Mouse (Mus musculus) myocyte (in vitro differentiated cells): Measurements from ENCODE around the gene Bco2. TPM values are rescaled to one million over a fixed set of nuclear protein-coding genes. Genes with fewer than 3 reads are reported as not detected.
A peak's percentile ranks its signal among the peaks of the same experiment; 100 is the strongest.

Experiments
- H3K27me3 ChIP-seq: one replicate; pipeline ENCODE4 v1.6.1; 2011; ENCODE audit not compliant: control insufficient read depth, insufficient read depth, insufficient read length
- H3K36me3 ChIP-seq: one replicate; pipeline ENCODE4 v1.6.1; 2011; ENCODE audit not compliant: control insufficient read depth, insufficient read depth
- H3K4me2 ChIP-seq: one replicate; pipeline ENCODE4 v1.6.1; 2011; ENCODE audit warnings: low read depth, control low read depth
- H3K4me3 ChIP-seq: one replicate; pipeline ENCODE4 v1.5.1; 2011; ENCODE audit warnings: mild to moderate bottlenecking, control low read depth, moderate library complexity
- H3K79me2 ChIP-seq: one replicate; pipeline ENCODE4 v1.6.1; 2011; ENCODE audit not compliant: control insufficient read depth, insufficient read depth
- H3ac ChIP-seq: one replicate; pipeline ENCODE4 v1.6.1; 2011; ENCODE audit not compliant: control insufficient read depth, insufficient read length
- CEBPB ChIP-seq: IDR thresholded peaks from 2 replicates; pipeline ENCODE4 v1.6.1; 2011; ENCODE audit warnings: mild to moderate bottlenecking, moderate library complexity; ENCODE audit not compliant: poor library complexity, insufficient read depth, severe bottlenecking
- E2F4 ChIP-seq: IDR thresholded peaks from one replicate; pipeline ENCODE4 v1.6.1; 2011; ENCODE audit warnings: mild to moderate bottlenecking, control low read depth, moderate library complexity; ENCODE audit not compliant: insufficient read depth
- MAX ChIP-seq: IDR thresholded peaks from one replicate; pipeline ENCODE4 v1.6.1; 2011; ENCODE audit warnings: low read depth, mild to moderate bottlenecking, control low read depth
- MYOD1 ChIP-seq, 3 experiments: IDR thresholded peaks; one replicate each; pipeline ENCODE4 v1.6.1; 2011; ENCODE audit warnings: control low read depth in 2 of 3, low read depth in 2 of 3, mild to moderate bottlenecking in 2 of 3, moderate library complexity in 1 of 3; ENCODE audit not compliant: insufficient read length in 2 of 3, control insufficient read depth in 1 of 3
- MYOG ChIP-seq, 3 experiments: IDR thresholded peaks; one replicate each; pipeline ENCODE4 v1.6.1; 2011; ENCODE audit warnings: control low read depth in 2 of 3, low read depth in 2 of 3, mild to moderate bottlenecking in 2 of 3; ENCODE audit not compliant: insufficient read length in 2 of 3, control insufficient read depth in 1 of 3, insufficient read depth in 1 of 3
- POLR2A ChIP-seq: IDR thresholded peaks from one replicate; pipeline ENCODE4 v1.6.1; 2011; ENCODE audit warnings: low read depth, mild to moderate bottlenecking, control low read depth, moderate library complexity; ENCODE audit not compliant: insufficient read length
- POLR2AphosphoS2 ChIP-seq: IDR thresholded peaks from one replicate; pipeline ENCODE4 v1.6.1; 2011; ENCODE audit warnings: low read depth, control low read depth; ENCODE audit not compliant: insufficient read length
- REST ChIP-seq: IDR thresholded peaks from one replicate; pipeline ENCODE4 v1.6.1; 2011; ENCODE audit warnings: mild to moderate bottlenecking, control low read depth, moderate library complexity; ENCODE audit not compliant: insufficient read depth, insufficient read length
- SRF ChIP-seq: IDR thresholded peaks from one replicate; pipeline ENCODE4 v1.6.1; 2011; ENCODE audit warnings: low read depth; ENCODE audit not compliant: control insufficient read depth, insufficient read length
- TCF12 ChIP-seq: IDR thresholded peaks from one replicate; pipeline ENCODE4 v1.6.1; 2011; ENCODE audit warnings: mild to moderate bottlenecking, control low read depth; ENCODE audit not compliant: poor library complexity, insufficient read depth, severe bottlenecking
- TCF3 ChIP-seq: IDR thresholded peaks from one replicate; pipeline ENCODE4 v1.6.1; 2011; ENCODE audit warnings: low read depth, control low read depth; ENCODE audit not compliant: insufficient read length
- USF1 ChIP-seq: IDR thresholded peaks from one replicate; pipeline ENCODE4 v1.6.1; 2011; ENCODE audit warnings: low read depth, mild to moderate bottlenecking, control low read depth, moderate library complexity
- polyA plus RNA-seq: library from polyadenylated mRNA; unstranded; fragments of >200 nt; fragmentation: generic; extraction: Trizol; gene quantifications from one replicate; pipeline ENCODE4 v1.2.1, GENCODE M21; 2012; ENCODE audit warnings: missing spikeins

The Bco2 gene
- polyA plus RNA-seq, 1 experiment = 0.02 TPM

- peaks cover 10% of the 10 kb centered on the region for H3K79me2 ChIP-seq
- H3K27me3 ChIP-seq = no peaks in the 10 kb centered on the region
- H3K4me2 ChIP-seq = no peak overlapping the region
- peaks cover 10% of the 10 kb centered on the region for H3K36me3 ChIP-seq
- H3ac ChIP-seq = no peak overlapping the region
- H3K4me3 ChIP-seq = no peak overlapping the region
- TF ChIP-seq POLR2A = no peak
- TF ChIP-seq TCF3 = no peak
- no peak for TF ChIP-seq MYOD1 (IDR thresholded peaks at IDR 0.05; ENCODE audit: control insufficient read depth in 1 of 3, insufficient read length in 2 of 3, low read depth in 2 of 3)
- no peak for TF ChIP-seq USF1
- TF ChIP-seq REST = no peak
- TF ChIP-seq CEBPB = no peak
- no peak for TF ChIP-seq POLR2AphosphoS2
- no peak for TF ChIP-seq MAX
- TF ChIP-seq SRF = no peak
- TF ChIP-seq E2F4 = no peak
- TF ChIP-seq MYOG (IDR thresholded peaks at IDR 0.05; ENCODE audit: control insufficient read depth in 1 of 3, insufficient read depth in 1 of 3, insufficient read length in 2 of 3, low read depth in 2 of 3) = no peak
Observed at GRCm38 (mm10) chr9:50524936-50525335, 30.0 kb downstream of the Bco2 start.

- Histone ChIP-seq H3K27me3 (no peaks in the 10 kb centered on the region), H3K79me2 (peaks cover 6% of the 10 kb centered on the region), H3ac (no peak overlapping the region), H3K4me3 (no peak overlapping the region), H3K4me2 (no peak overlapping the region), H3K36me3 (peaks cover 10% of the 10 kb centered on the region)
- TF ChIP-seq POLR2A (no peak), CEBPB (no peak), MAX (no peak), USF1 (no peak), MYOD1 (IDR thresholded peaks at IDR 0.05; ENCODE audit: control insufficient read depth in 1 of 3, insufficient read length in 2 of 3, low read depth in 2 of 3) (no peak), SRF (no peak), POLR2AphosphoS2 (no peak), MYOG (IDR thresholded peaks at IDR 0.05; ENCODE audit: control insufficient read depth in 1 of 3, insufficient read depth in 1 of 3, insufficient read length in 2 of 3, low read depth in 2 of 3) (no peak), TCF3 (no peak), TCF12 (no peak), REST (no peak), E2F4 (no peak)
Observed at GRCm38 (mm10) chr9:50522574-50522973, 32.4 kb downstream of the Bco2 start.

GRCm38 (mm10) chr9:50521562-50521961 is 33.4 kb downstream of the Bco2 start:
- no peak for TF ChIP-seq POLR2AphosphoS2
- TF ChIP-seq TCF3 = no peak
- no peak for TF ChIP-seq MYOD1 (IDR thresholded peaks at IDR 0.05; ENCODE audit: control insufficient read depth in 1 of 3, insufficient read length in 2 of 3, low read depth in 2 of 3)
- TF ChIP-seq POLR2A = no peak
- TF ChIP-seq USF1 = no peak
- TF ChIP-seq CEBPB = no peak
- TF ChIP-seq REST = no peak
- no peak for TF ChIP-seq MYOG (IDR thresholded peaks at IDR 0.05; ENCODE audit: control insufficient read depth in 1 of 3, insufficient read depth in 1 of 3, insufficient read length in 2 of 3, low read depth in 2 of 3)
- no peak for TF ChIP-seq E2F4
- no peak for TF ChIP-seq TCF12
- TF ChIP-seq SRF = no peak
- no peak for TF ChIP-seq MAX
- H3K36me3 ChIP-seq = peaks cover 10% of the 10 kb centered on the region
- no peak overlapping the region for H3K4me3 ChIP-seq
- H3K4me2 ChIP-seq = no peak overlapping the region
- no peaks in the 10 kb centered on the region for H3K79me2 ChIP-seq
- H3K27me3 ChIP-seq = no peaks in the 10 kb centered on the region
- H3ac ChIP-seq = no peak overlapping the region

GRCm38 (mm10) chr9:50520748-50521147 is 34.2 kb downstream of the Bco2 start:
- TF ChIP-seq MAX (no peak), TCF3 (no peak), USF1 (no peak), MYOD1 (IDR thresholded peaks at IDR 0.05; ENCODE audit: control insufficient read depth in 1 of 3, insufficient read length in 2 of 3, low read depth in 2 of 3) (no peak), SRF (no peak), E2F4 (no peak), CEBPB (no peak), POLR2AphosphoS2 (peak; percentile 56), POLR2A (no peak), REST (no peak), MYOG (IDR thresholded peaks at IDR 0.05; ENCODE audit: control insufficient read depth in 1 of 3, insufficient read depth in 1 of 3, insufficient read length in 2 of 3, low read depth in 2 of 3) (peak in 1 of 3 experiments; percentile 35), TCF12 (no peak)
- Histone ChIP-seq H3K4me3 (no peak overlapping the region), H3K36me3 (peaks cover 10% of the 10 kb centered on the region)

GRCm38 (mm10) chr9:50518781-50519180 is 36.2 kb downstream of the Bco2 start:
- Histone ChIP-seq H3K36me3 (peaks cover 6% of the 10 kb centered on the region), H3K27me3 (no peaks in the 10 kb centered on the region), H3ac (no peak overlapping the region), H3K4me2 (no peak overlapping the region), H3K79me2 (no peaks in the 10 kb centered on the region), H3K4me3 (no peak overlapping the region)
- TF ChIP-seq POLR2A (no peak), REST (no peak), USF1 (no peak), MAX (no peak), TCF3 (no peak), E2F4 (no peak), POLR2AphosphoS2 (no peak), MYOG (IDR thresholded peaks at IDR 0.05; ENCODE audit: control insufficient read depth in 1 of 3, insufficient read depth in 1 of 3, insufficient read length in 2 of 3, low read depth in 2 of 3) (no peak), CEBPB (no peak), SRF (no peak)

More at GRCm38 (mm10) chr9:50520748-50521147, 34.2 kb downstream of the Bco2 start:
- Histone ChIP-seq H3K27me3 (no peaks in the 10 kb centered on the region), H3ac (no peak overlapping the region), H3K79me2 (no peaks in the 10 kb centered on the region), H3K4me2 (no peak overlapping the region)
